Mouse (Mus musculus) CH12F3 (cell line): ENCODE data around the gene Abcc9.
"Not testable (repeated sequence)": the region's sequence is repeated elsewhere in the genome, so short reads cannot be mapped to it uniquely, and the experiment has no call there.

Experiments
- in situ Hi-C: fragments of 300-500 bp; cut with MboI; formaldehyde crosslinking; loops from 2 replicates; pipeline ENCODE4 v1.14.3; 2020; ENCODE audit warnings: low sequenced_read_pairs

Gene Abcc9

DNA sequence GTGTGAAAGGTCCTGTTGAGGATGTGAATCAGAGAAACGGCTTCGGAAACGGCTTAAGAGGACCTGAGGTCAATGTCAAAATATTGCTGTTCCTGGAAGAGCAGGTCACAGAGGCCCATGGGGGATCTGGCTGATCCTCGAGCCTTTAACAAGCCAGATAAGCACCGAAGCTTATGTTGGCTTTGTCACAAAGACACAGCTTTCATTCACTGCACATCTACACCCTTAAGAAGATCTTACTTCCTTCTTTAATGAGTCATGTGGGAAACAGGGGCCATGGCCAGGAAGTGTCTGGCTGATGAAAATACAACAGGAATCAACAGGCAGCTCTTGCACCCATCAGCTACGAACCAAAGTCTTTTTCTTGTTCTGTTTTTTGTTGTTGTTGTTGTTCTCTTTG, 6.3 kb upstream of the Abcc9 start:
- in situ Hi-C loops, result no loop called here

DNA sequence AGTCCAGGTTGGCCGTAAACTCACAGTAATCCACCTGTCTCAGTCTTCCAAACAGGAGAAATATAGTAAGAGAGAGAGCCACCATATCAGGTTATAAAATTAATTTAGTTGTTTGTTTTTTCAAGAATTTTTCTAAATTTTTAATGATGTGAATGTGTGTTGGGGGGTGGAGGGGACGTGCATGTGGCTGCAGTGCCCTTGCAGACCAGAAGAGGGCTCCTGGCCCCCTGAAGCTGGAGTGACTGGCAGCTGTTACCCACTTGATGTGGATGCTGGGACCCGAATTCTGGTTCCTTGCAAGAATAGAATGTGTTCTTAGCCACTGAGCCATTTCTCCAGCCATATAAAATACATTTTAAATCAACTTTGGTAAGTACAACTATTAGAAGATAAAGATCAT, 4.6 kb upstream of the Abcc9 start:
- in situ Hi-C loops, result no loop called here

DNA sequence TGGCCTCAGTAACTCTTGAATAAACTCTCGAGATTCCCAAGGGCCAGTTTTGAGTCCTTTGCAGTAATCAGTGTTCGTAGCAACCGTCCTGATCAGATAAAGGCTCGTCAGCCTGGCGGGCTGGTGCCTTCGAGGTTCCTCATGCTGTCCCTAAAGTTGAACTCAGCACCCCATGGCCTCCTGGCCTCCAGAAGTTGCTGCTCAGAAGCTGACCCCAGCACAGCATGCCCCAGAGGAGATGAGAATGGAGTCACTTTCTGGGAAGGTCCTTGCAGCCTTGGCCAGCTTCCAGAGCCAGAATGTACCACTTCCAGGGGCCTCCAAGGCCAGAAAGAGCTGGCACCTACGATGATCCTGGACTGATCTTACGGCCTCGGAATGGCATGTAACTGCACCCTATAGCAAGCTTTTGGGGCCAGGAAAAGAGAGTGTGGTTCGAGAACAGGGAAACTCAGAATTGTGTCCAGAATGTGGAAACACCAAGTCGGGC, 1.4 kb upstream of the Abcc9 start:
- in situ Hi-C loops, result no loop called here

DNA sequence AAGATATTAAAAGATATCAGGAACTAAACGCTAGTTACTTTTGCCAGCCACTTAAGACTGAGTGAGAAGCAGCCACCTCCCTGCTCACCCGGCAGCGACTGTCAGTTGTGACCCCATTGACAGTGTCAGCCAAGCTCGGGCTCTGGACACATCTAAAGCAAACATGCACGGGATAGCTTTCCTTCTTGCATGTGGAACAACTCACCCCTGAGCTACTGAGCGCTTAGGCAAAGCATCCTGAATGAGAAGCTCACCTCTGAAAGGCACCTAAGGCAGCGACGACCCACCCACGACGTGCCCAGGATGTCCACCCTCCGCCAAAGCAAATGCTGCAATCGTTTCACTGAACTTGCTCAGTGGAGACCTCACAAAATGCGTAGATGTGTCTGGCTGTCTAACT, 954 bp downstream of the Abcc9 start:
- in situ Hi-C loops, result no loop called here

DNA sequence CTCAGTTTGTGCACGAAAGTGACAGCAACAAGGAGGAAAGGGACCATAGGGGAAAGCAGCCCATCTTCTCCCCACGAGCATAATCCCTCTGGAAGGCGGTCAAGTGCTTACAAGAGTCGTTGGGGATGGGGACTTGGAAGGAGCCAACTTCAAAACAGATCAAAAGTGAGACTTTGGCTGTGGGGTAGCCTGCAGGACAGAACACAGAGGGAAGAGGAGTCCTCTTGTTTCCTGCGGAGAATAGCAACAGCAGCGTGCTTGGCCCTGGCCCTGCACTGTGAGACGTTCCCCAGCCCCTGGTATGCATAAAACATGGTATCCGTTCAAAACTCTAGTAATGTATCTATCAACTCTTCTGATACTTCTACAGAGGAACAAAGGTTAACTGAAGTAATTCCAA, 1.4 kb downstream of the Abcc9 start:
- in situ Hi-C loops, result no loop called here

DNA sequence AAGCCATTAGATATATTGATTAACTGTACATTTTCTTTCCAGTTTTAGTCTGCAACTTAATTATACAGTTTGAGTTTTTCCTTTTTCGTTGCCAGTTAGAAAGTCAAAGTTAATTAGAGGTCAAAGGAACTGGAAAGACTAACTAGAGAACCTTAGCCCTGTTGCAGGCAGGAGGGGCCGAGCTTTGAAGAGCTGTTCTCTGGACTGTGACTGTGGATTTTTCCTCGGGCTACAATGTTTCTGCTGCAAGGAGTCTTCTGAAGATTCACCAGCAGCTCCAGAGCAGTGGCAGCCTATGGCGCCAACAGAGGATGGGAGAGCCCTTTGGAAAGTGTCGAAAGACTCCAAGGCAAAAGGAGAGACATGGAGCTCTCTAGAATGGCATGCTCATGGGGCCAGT, 10.0 kb downstream of the Abcc9 start:
- in situ Hi-C loops, result no loop called here

DNA sequence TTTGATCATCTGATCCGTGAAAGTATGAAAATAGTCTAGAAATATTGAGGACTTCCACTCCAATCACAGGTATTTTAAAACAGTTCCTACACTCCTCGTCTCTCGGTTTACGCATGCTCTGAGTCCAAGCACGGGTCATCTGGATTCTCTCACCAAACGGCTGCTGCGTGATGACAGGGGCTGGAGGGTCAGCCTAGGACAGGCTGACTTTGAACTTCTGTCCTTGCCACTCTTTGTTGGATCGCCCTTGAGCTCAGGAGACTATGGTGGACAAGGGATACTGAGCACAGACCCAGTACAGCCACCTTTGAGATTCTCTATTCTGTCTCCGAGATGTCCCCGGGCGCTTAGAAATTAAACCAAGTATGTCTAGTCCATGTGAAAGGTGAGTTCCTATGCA, 12.4 kb downstream of the Abcc9 start:
- in situ Hi-C loops, result no loop called here

DNA sequence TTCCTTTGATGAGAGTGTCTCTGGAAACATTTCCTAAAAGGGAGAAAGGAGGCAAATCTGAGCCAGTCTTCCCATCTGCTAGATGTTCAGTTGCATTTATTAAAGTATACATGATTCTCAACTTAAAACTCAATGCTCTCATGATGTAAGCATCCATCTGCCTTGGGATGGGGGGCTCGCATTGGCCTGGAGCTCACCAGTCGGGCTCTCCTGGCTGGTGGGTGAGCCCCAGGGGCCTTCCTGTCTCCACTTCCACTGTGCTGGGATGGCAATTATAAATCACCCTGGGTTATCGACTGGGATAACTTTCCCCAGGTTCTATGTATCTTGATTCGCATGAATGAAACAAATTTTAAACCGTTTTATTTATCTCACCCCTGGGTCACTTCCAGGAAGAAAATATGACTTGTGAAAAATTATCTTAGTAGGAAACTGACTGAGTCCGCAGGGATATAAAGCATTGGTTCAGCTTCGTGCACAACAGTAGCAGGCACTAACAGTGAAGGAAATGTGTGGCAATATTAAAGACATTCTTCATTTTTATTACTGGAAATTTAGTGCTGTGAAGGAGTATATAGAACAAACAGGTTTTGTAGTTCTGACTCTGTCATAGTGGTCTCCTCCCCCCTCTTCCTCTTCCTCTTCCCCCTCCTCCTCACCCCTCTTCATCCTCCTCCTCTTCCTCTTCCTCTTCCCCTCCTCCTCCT, 19.0 kb downstream of the Abcc9 start:
- in situ Hi-C loops, result no loop called here

DNA sequence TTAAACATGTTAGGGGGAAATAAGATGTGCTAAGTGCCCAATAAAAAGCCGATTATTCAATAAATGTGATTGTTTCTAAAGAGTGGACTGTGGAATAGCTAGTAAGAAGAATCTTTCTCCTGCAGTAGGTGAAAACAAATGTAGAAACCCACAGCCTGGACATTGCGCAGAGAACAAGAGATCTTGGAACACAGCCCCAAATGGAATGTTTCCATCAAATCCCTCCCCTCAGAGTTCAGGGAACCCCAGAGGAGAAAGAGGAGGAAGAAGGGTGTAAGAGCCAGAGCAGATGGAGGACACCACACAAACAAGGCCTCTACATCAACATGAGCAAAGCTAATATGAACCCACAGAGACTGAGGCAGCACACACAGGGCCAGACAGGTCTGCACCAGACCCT, 32.1 kb downstream of the Abcc9 start:
- in situ Hi-C loops, result no loop called here

DNA sequence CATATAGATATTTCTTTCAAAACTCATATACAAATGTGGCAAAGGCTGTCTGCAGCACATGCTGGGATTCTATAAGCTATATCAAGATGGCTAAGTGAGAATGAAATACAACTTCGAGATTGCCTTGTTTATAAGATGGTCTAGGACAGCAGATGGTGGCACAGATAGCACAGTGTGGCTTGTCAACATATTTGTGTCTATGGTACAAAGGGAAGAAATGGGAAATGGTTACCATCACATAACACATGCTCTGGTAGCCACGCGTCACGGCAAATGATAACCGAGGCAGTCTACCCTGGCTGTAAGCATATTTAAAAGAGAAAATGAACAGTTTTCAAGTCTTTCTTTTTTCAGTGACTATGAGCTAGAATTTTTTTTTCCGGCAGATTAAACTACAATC, 32.8 kb downstream of the Abcc9 start:
- in situ Hi-C loops, result no loop called here

DNA sequence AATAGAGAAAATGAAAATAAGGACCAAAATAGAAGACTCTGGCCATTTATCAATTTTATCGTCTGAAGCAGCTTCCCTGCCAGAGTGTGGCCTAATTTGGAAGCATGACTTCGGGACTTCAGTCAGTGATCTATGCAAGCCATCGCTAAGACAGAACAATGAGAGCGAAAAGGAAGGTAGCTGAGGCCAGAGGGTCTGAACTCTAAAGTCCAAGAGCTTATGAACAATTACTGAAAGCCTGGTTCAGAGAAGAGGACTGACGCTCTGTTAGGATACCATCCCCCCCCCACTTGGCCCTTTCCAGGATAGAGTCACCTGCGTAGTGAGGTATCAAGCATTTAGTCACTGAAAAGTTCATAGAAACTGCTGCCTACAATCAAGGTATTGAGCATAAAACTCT, 33.3 kb downstream of the Abcc9 start:
- in situ Hi-C loops, result no loop called here

DNA sequence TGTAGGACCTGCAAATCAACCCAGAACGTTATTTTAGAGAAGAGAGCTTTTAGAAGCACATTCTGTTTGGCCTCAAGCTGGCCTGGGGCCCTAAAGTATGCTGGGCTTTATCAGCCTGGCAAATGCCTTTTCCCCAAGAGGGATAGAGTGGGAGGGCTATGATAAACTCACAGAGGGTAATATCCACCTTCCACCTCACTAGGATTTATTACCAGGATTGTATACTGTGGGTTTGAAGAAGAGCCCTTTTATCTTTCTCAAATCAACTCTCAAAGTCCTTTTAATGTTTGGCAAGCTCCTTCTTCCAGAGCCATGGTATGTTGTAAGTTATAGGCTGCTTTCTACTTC, 33.7 kb downstream of the Abcc9 start:
- in situ Hi-C loops, result no loop called here

DNA sequence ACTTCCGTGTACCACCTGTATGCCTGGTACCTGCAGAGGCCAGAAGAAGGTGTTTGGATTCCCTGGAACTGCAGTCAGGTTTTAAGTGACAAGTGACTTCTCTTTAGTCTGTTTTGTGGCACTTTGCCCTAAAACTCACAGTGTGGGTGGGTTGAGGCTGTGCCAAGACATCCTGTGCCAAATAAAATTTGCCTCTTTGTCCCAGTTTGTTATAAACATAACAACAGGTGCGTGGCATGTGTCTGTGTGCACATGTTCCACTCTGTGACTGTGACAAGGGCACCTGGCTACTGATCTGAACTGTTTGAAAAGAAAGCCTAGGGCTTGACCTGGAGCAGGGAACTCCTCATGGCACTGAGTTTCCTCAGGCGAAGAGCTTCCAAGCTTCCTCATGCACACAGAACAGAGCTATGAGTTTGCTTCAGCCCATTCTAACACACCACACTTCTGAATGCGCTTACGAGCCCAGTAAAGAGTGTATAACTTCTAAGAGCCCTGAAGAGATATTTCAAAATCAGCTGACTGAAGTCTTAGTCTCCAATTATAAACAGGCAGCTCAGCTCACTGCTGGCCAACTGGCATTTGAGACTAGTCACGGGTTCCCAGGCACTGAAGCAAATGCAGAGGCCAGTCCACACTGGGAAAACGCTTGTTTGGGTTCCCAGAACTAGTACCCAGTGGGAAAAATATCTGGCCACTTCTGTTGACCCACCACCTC, 34.3 kb downstream of the Abcc9 start:
- in situ Hi-C loops, result no loop called here

DNA sequence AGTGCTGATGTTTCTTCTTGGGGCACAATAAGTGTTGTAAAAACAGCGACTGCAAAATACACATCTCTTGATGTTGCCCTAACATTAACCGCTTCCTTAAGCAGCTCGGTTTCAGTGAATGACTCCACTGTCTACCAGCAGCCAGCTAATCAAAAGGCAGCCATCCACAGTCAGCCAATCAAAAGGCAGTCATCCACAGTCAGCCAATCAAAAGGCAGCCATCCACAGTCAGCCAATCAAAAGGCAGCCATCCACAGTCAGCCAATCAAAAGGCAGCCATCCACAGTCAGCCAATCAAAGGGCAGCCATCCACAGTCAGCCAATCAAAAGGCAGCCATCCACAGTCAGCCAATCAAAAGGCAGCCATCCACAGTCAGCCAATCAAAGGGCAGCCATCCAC, 40.1 kb downstream of the Abcc9 start:
- in situ Hi-C loops, result not testable (repeated sequence)

DNA sequence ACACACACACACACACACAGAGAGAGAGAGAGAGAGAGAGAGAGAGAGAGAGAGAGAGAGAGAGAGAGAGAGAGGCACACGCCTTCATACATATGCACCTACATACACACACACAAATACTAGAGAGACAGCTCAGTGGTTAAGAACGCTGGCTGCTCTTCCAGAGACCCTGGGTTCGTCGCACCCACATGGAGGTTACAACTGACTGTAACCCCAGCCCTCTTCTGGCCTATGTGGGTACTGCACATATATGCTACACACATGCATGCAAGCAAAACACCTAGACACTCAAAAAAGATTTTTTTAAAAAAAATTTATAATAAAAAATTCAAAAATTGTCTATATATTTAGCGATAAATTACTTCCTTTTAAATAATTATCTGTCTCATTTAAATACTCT, 43.1 kb downstream of the Abcc9 start:
- in situ Hi-C loops, result no loop called here

DNA sequence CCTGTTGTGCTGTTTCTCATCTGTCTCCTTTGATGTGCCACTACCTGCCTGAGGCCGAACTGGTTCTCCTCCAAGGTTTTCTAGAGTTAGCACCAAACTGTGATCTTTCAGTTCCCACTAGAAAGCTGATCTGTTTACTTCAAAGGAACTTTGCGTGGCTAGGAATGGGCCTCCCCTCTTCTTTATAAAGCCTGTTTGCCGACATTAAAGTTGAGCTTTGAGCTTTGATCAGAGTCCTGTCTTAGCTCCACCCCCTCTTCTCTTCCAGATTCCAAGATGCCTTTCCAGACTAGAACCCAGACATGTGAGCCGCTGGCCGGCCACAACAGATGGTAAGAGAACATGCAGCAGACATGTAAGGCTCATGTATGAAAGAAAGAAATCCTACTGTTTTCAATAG, 47.6 kb downstream of the Abcc9 start:
- in situ Hi-C loops, result no loop called here

DNA sequence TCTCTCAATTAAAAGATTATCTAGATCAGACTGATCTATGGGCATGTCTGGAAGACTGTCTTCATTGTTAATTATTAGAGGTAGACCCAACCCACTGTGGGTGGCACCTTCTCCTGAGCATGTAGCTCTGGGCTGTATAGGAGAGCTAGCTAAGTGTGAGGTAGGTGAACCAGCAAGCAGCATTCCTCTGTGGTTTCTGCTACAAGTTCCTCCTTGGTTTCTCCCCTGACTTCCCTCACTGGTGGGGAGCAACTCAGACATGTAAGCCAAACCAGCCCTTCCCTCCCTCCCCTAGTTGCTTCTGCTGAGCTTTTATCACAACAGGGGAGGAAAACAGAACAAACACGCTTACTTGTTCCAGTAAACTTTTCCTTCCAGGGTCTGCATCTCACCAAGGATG, 49.9 kb downstream of the Abcc9 start:
- in situ Hi-C loops, result no loop called here

DNA sequence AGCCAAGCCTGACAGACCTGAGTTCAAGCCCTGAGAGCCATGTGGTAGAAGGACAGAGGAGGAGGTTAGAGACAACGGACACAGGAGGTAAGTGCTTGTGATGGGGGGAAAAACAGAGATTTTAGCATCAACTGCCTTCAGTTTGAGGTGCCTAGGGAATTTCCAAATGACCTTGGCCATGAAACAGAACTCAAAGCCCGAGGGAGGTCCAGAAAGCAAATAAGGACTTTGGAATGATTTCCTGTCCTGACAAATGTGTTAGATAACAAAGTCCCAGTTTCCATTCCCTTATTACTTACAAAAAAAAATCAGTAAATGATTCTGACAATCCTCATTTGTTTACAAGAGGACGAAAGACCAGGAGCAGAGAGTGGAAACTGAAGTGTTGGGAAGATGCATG, 52.8 kb downstream of the Abcc9 start:
- in situ Hi-C loops, result no loop called here

DNA sequence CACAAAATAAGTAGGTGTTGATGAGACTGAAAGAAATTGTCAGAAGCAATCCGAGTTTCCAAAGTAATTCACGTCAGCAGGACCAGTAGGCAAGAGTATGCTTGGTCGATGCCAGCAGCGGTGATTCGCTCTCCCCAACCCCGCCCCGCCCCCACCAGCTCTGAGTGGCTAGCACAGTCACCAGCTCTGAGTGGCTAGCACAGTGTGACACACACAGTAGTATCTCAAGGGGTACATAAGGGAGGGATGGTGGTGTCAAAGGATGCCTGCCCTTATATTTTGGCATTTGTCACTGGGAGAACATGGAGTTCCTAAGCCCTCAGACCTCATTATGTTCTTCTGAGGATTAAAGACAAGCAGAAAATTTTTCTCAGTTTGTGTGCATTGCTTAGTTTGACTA, 56.6 kb downstream of the Abcc9 start:
- in situ Hi-C loops, result no loop called here

DNA sequence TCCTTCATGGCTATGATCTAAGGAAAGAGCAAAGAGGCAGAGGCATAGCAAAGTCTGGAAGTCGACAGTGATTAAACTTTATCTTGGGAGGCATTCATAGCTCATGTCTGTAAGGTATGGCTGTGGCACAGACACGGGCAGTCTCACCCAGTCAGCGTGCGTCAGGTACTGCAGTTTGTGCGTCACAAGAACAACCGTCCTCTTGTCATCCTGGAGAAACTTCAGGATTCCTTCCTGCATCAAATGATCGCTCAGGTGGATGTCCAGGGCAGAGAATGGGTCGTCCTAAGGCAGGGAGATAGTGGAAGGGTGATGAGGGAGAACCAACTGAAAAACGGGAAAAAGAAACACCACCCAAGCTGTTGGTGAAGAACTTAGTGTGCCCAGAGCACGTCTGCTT, 62.8 kb downstream of the Abcc9 start:
- in situ Hi-C loops, result no loop called here

DNA sequence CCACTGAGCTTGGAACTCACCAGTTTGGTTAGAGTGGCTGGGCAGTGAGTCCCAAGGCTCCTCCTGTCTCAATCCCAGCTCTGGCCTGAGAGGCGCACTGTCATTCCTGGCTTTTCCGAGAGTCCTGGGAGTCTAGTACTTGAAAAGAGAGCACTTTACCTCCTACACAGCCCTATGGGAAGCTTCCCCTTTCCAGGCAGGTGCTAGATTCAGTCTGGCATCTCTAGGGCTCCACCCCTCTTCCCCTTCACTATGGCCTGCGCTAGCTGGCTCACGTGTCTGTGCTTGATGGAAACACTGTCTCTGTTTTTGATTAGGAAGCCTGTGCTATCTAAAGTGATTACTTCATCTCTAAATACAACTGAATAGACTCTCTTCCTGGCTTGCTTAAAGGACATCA, 66.5 kb downstream of the Abcc9 start:
- in situ Hi-C loops, result no loop called here

DNA sequence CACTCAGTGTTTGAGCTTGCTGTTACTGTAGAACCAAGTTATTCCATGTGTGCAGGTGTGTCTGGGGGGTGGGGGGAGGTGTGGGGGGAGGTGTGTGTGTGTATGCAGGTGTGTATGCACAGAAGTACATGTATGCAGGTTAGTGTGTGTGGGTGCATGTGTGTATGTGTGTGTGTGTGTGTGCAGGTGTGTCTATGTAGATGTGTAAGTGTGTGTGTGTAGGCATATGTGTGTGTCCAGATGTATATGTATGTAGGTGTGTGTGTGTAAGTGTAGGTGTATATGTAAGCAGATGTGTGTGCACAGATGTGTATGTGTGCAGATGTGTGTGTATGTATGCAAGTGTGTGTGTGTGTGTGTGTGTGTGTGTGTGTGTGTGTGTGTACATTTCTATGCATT, 66.9 kb downstream of the Abcc9 start:
- in situ Hi-C loops, result no loop called here
